Mouse (Mus musculus) stomach, postnatal 0 days (tissue): ENCODE data around the gene Nol9.

Experiments used
- CTCF ChIP-seq: IDR thresholded peaks from 2 replicates; pipeline ENCODE4 v1.5.1; 2016; ENCODE audit warnings: antibody characterized with exemption, low read depth, mild to moderate bottlenecking, moderate library complexity
- EP300 ChIP-seq: optimal IDR thresholded peaks from 2 replicates; pipeline ENCODE3; 2016; ENCODE audit warnings: antibody characterized with exemption

- TF ChIP-seq CTCF (no peak), EP300 (no peak)
Measured at GRCm38 (mm10) chr4:151999481-151999880, 39.6 kb upstream of the Nol9 start.
